Mouse (Mus musculus): ENCODE results near the gene Serf2.

DNA sequence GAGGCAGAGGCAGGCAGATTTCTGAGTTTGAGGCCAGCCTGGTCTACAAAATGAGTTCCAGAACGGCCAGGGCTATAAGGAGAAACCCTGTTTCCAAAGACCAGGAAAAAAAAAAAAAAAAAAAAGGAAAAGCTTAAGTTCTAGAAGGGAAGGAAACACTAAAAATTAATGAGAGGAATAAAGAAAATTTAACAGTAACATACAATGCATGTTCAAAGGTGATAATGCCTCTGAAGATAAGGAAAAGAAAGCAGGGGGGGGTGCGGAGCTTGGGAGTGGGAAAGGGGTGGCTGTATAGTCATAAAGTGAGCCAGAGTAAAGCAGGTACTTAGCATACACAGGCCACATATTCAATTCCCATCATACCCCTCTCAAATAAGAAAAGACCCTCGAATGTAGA lies 3.9 kb upstream of the Serf2 start:
- TF ChIP-seq ZC3H11A (IDR thresholded peaks at IDR 0.05; ENCODE audit: borderline replicate concordance, low read depth, low read length): no peak
- no peak for TF ChIP-seq HCFC1 (IDR thresholded peaks at IDR 0.05; ENCODE audit: borderline replicate concordance, insufficient read depth, low read length)
- no peak for TF ChIP-seq MAFK (IDR thresholded peaks at IDR 0.05; ENCODE audit: insufficient read depth, low read depth, low read length)
- TF ChIP-seq ZNF384 (IDR thresholded peaks at IDR 0.05; ENCODE audit: low read depth, low read length): no peak
- no peak for TF ChIP-seq CHD2 (IDR thresholded peaks at IDR 0.05; ENCODE audit: low read depth, low read length)
